Mouse (Mus musculus): Measurements from ENCODE around the gene Cd209g.
"Not testable (repeated sequence)": the region's sequence is repeated elsewhere in the genome, so short reads cannot be mapped to it uniquely, and the experiment has no call there.

Cd209g gene

GRCm38 (mm10) chr8:4133798-4134197, at the start of gene Cd209g:
Gene Cd209g (plus strand): TSS chr8:4134098.
- DNase-seq = no peak

- DNase-seq = not testable (repeated sequence)
Observed at GRCm38 (mm10) chr8:4087180-4087722, 46.6 kb upstream of the Cd209g start.

- DNase-seq = not testable (repeated sequence)
Observed at GRCm38 (mm10) chr8:4088514-4088913, 45.4 kb upstream of the Cd209g start.

GRCm38 (mm10) chr8:4105735-4106134, 28.2 kb upstream of the Cd209g start, which contains the start of gene Cd209f:
Gene Cd209f (minus strand): TSS chr8:4105835.
- DNase-seq = not testable (repeated sequence)

- peak; percentile 89 for DNase-seq
Observed at GRCm38 (mm10) chr8:4139660-4140646, 6.1 kb downstream of the Cd209g start.

GRCm38 (mm10) chr8:4141721-4142120, 7.8 kb downstream of the Cd209g start:
- DNase-seq = peak; percentile 24

- DNase-seq = no peak
Observed at GRCm38 (mm10) chr8:4147272-4147671, 13.4 kb downstream of the Cd209g start.

GRCm38 (mm10) chr8:4154878-4155277, 21.0 kb downstream of the Cd209g start:
- no peak for DNase-seq

GRCm38 (mm10) chr8:4162786-4163185, 28.9 kb downstream of the Cd209g start:
- DNase-seq = no peak

GRCm38 (mm10) chr8:4165176-4165851, 31.4 kb downstream of the Cd209g start:
- peak; percentile 18 for DNase-seq

GRCm38 (mm10) chr8:4165852-4166751, 32.2 kb downstream of the Cd209g start, which contains the start of gene Evi5l:
Gene Evi5l (plus strand): TSS chr8:4166567.
- DNase-seq = peak; percentile 100

- no peak for DNase-seq
Observed at GRCm38 (mm10) chr8:4166881-4167525, 33.1 kb downstream of the Cd209g start.

- DNase-seq = no peak
Observed at GRCm38 (mm10) chr8:4167918-4168317, 34.0 kb downstream of the Cd209g start.

- no peak for DNase-seq
Observed at GRCm38 (mm10) chr8:4172486-4172885, 38.6 kb downstream of the Cd209g start.

- DNase-seq = no peak
Observed at GRCm38 (mm10) chr8:4174018-4174417, 40.1 kb downstream of the Cd209g start.

GRCm38 (mm10) chr8:4183409-4183808, 49.5 kb downstream of the Cd209g start:
- DNase-seq = no peak

- DNase-seq = no peak
Observed at GRCm38 (mm10) chr8:4186151-4186550, 52.3 kb downstream of the Cd209g start.
